17 mouse cellular contexts compared by ENCODE assay signal in genomic region chr4:24795180-24795579, GRCm38 (mm10). TPM values are rescaled to one million over a fixed set of nuclear protein-coding genes. Genes with fewer than 3 reads are reported as not detected.
DNase-seq lines count a peak whose midpoint lies in the region; ATAC-seq and TF ChIP-seq lines count a peak whose summit lies in the region.
"Had no signal": no experiment of that assay in that cellular context is flagged by ENCODE, and none has a peak within 500 bp of the region (broad histone marks: within the 10 kb centered on the region; RNA-seq: fewer than 3 reads in every experiment).

No protein-coding gene starts in this region.

- no peak overlapping the region for H3K27ac ChIP-seq in forebrain, embryonic 14.5 days (ENCODE audit: low read depth, low read length)
- H3K27ac ChIP-seq in forebrain, embryonic 10.5 days: no peak overlapping the region
- H3K27ac ChIP-seq: embryonic facial prominence, embryonic 13.5 days; forebrain, embryonic 13.5 days; gastrocnemius, adult 2 months had no signal

- peak; percentile 45 for DNase-seq in forebrain, embryonic 14.5 days (ENCODE audit: low spot score)
- DNase-seq in forebrain, embryonic 10.5 days (ENCODE audit: extremely low spot score, low spot score): no peak
- peak; percentile 14 for DNase-seq in brain, adult 2 months (ENCODE audit: low read depth, low spot score)
- DNase-seq in brain, embryonic 14.5 days (ENCODE audit: low read depth): peak; percentile 63
- no peak for DNase-seq in frontal cortex, postnatal 10 days (ENCODE audit: low spot score in 2 of 2)
- DNase-seq: adrenal gland, adult 2 months; adrenal gland, postnatal 10 days; adrenal gland, postnatal 36 days; cerebellum, adult 11-12 months; cerebellum, adult 2 months; cerebellum, adult 9-10 months; cerebellum, postnatal 10 days; cerebellum, postnatal 25 days; forebrain, postnatal 0 days; gastrocnemius, adult 2 months had no signal

- TF ChIP-seq CTCF in brain, embryonic 14.5 days (IDR thresholded peaks at IDR 0.05; ENCODE audit: borderline replicate concordance, extremely low read depth, insufficient read depth, insufficient read length): no peak

- 71% methylated on average over 2 of the region's 2 CpGs for WGBS in forebrain, embryonic 14.5 days
- 79% methylated on average over 2 of the region's 2 CpGs for WGBS in forebrain, embryonic 10.5 days

- no peaks in the 10 kb centered on the region for H3K9me3 ChIP-seq in forebrain, embryonic 14.5 days (replicated peaks; ENCODE audit: control insufficient read depth, low read length)
- H3K9me3 ChIP-seq in forebrain, embryonic 10.5 days: no peaks in the 10 kb centered on the region
- H3K9me3 ChIP-seq: embryonic facial prominence, embryonic 13.5 days; forebrain, embryonic 13.5 days had no signal

- H3K4me3 ChIP-seq in forebrain, embryonic 14.5 days (ENCODE audit: low read depth, low read length): no peak overlapping the region
- H3K4me3 ChIP-seq in forebrain, embryonic 10.5 days: no peak overlapping the region
- H3K4me3 ChIP-seq: embryonic facial prominence, embryonic 13.5 days; forebrain, embryonic 13.5 days; gastrocnemius, adult 2 months had no signal

- H3K36me3 ChIP-seq in forebrain, embryonic 14.5 days (ENCODE audit: control insufficient read depth, insufficient read depth, low read length): no peaks in the 10 kb centered on the region
- no peaks in the 10 kb centered on the region for H3K36me3 ChIP-seq in forebrain, embryonic 10.5 days (replicated peaks)
- H3K36me3 ChIP-seq: embryonic facial prominence, embryonic 13.5 days had no signal

- H3K4me1 ChIP-seq in forebrain, embryonic 14.5 days (ENCODE audit: control insufficient read depth, insufficient read depth, low read length): peaks cover 7% of the 10 kb centered on the region; the same call in 1 of the 2 replicates
- H3K4me1 ChIP-seq in forebrain, embryonic 10.5 days: peaks cover 22% of the 10 kb centered on the region
- H3K4me1 ChIP-seq: embryonic facial prominence, embryonic 13.5 days had no signal

- peak; percentile 44; the same call in 1 of the 2 replicates for ATAC-seq in forebrain, embryonic 14.5 days
- ATAC-seq: forebrain, embryonic 13.5 days; forebrain, postnatal 0 days had no signal

- H3K9ac ChIP-seq in forebrain, embryonic 14.5 days (ENCODE audit: low read length): no peak overlapping the region
- H3K9ac ChIP-seq: embryonic facial prominence, embryonic 13.5 days; forebrain, embryonic 13.5 days; forebrain, postnatal 0 days had no signal

- H3K4me2 ChIP-seq in forebrain, embryonic 14.5 days (ENCODE audit: low read length): no peak overlapping the region
- H3K4me2 ChIP-seq: embryonic facial prominence, embryonic 13.5 days; forebrain, embryonic 13.5 days had no signal

- H3K27me3 ChIP-seq in forebrain, embryonic 14.5 days (replicated peaks; ENCODE audit: control insufficient read depth, insufficient read depth, low read length): no peaks in the 10 kb centered on the region
- no peaks in the 10 kb centered on the region for H3K27me3 ChIP-seq in forebrain, embryonic 10.5 days (ENCODE audit: poor library complexity, severe bottlenecking)
- H3K27me3 ChIP-seq: embryonic facial prominence, embryonic 13.5 days; forebrain, embryonic 13.5 days had no signal

- TF ChIP-seq POLR2A in brain, embryonic 14.5 days (IDR thresholded peaks at IDR 0.05; ENCODE audit: borderline replicate concordance, extremely low read depth, insufficient read depth, insufficient read length, poor library complexity, severe bottlenecking): no peak

RNA-seq across cellular contexts. Expression of gene Klhl32, which starts 55.7 kb away (rescaled TPM):
- polyA plus RNA-seq in forebrain, embryonic 14.5 days (2014; fragmentation: Nextera tagmentation; extraction: Ambion mirVana): 12.0 and 16.6 TPM in 2 replicates
- polyA plus RNA-seq in forebrain, embryonic 10.5 days (2016; fragmentation: Nextera tagmentation; extraction: Ambion mirVana): 3.7 and 3.8 TPM in 2 replicates
- 6.1 and 8.8 TPM in 2 replicates for polyA plus RNA-seq in brain, embryonic 14.5 days (2012; rRNA removed)

Comparison
In these comparisons a context has a peak if more than half of its experiments do, and no peak if none do; other contexts are left out.
1. DNase-seq: peak in forebrain, embryonic 14.5 days (single experiment), brain, adult 2 months (single experiment) and brain, embryonic 14.5 days (single experiment); none in forebrain, embryonic 10.5 days (single experiment) and frontal cortex, postnatal 10 days (0 of 2).